Mouse (Mus musculus): ENCODE results near the gene Hdac5. TPM values are rescaled to one million over a fixed set of nuclear protein-coding genes. Genes with fewer than 3 reads are reported as not detected.

Gene Hdac5
- polyA plus RNA-seq, 1 experiment from 2014 or later = 17.7 TPM

GRCm38 (mm10) chr11:102186235-102186634, 43.7 kb downstream of the Hdac5 start:
- Histone ChIP-seq H3K4me1 (ENCODE audit: insufficient read depth) (peaks cover 23% of the 10 kb centered on the region), H3K9ac (replicated peaks) (no peak overlapping the region), H3K27me3 (ENCODE audit: insufficient read depth, low read length) (no peaks in the 10 kb centered on the region), H3K9me3 (ENCODE audit: low read length) (no peaks in the 10 kb centered on the region), H3K36me3 (replicated peaks; ENCODE audit: insufficient read depth, low read length) (peaks cover 6% of the 10 kb centered on the region), H3K4me2 (ENCODE audit: low read depth, low read length) (no peak overlapping the region), H3K4me3 (ENCODE audit: low read depth, low read length) (no peak overlapping the region), H3K27ac (ENCODE audit: low read depth) (no peak overlapping the region)
- ATAC-seq (no peak), DNase-seq (no peak)
- no peak for TF ChIP-seq EP300 (IDR thresholded peaks at IDR 0.05; ENCODE audit: low read depth)
- no peak for TF ChIP-seq CTCF (IDR thresholded peaks at IDR 0.05; ENCODE audit: low read depth)
- 45% methylated on average over 1 of the region's 1 CpGs for WGBS (ENCODE audit: insufficient replicate concordance)

DNA sequence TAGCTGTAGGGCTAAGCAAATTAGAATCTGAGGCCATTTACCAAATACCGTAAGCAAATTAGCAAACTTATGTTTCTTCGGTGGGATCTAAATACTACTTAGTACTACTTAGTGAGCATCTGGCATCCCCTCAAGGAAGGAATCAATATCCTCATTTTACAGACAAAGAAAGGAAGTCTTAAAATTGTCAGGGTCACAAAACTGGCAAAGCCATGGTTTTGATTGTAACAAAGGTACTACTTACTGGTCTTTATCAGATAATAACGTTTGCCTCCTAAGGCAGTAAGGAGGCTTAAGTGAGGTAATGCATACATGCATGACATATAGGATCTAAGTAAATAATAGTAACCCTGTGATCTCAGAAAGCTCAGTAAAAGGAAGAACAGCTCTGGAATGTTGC, 44.3 kb downstream of the Hdac5 start:
- DNase-seq (no peak), ATAC-seq (no peak)
- H3K27ac ChIP-seq (ENCODE audit: low read depth) = no peak overlapping the region
- no peaks in the 10 kb centered on the region for H3K27me3 ChIP-seq (ENCODE audit: insufficient read depth, low read length)
- no peak for TF ChIP-seq EP300 (IDR thresholded peaks at IDR 0.05; ENCODE audit: low read depth)
- TF ChIP-seq CTCF (IDR thresholded peaks at IDR 0.05; ENCODE audit: low read depth) = no peak
- WGBS (ENCODE audit: insufficient replicate concordance) = 43% methylated on average over 3 of the region's 3 CpGs
- no peaks in the 10 kb centered on the region for H3K9me3 ChIP-seq (ENCODE audit: low read length)
- H3K4me2 ChIP-seq (ENCODE audit: low read depth, low read length) = peak overlapping the region; percentile 97
- H3K4me3 ChIP-seq (ENCODE audit: low read depth, low read length) = peak overlapping the region; percentile 97
- H3K36me3 ChIP-seq (replicated peaks; ENCODE audit: insufficient read depth, low read length) = peaks cover 9% of the 10 kb centered on the region
- H3K9ac ChIP-seq (replicated peaks) = peak overlapping the region; percentile 96; the same call in 1 of the 2 replicates
- H3K4me1 ChIP-seq (ENCODE audit: insufficient read depth) = peaks cover 19% of the 10 kb centered on the region

DNA sequence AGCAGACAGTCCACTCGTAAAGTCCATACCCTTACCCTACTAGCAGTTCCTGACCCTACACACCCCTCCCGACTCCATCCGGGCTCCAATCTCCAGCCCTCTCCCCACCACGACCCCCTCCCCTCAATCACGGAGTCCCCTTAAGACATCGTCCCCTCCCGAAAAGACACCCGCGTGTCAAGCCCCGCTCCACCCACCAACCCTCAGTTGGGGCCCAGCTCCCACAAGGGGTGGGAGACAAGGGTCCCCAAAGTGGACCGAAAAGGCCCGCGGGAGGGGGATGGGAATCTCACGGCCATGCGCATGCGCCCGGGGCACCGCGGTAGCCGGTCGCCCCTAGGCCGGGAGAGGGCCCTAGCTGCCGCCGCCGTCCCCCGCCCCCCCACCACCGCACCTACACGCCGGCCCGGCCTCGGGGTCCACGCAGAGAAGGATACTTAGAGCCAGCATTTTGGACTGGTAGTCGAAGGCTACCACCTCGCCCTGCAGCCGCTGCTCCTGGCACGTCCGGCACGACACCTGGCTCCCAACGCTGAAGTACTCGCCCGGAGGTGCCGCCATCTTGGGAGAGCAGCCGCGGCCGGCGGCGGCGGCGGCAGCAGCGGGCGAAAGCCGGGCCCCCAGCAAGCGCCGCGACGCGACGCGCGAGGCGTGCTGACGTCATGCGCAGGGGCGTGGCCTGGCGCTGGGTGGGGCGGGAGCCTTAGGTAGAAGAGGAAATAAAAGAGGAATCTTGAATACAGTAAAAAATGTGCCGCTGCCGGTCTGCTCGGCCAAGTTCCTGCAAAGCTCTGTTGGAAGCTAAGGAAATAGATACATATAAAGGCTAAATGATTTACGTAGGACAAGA, 45.1 kb downstream of the Hdac5 start, which contains the start of gene Lsm12:
Gene Lsm12, minus strand, starts transcription at position 651 of the 850 bp plus-strand sequence.
- DNase-seq = peak; percentile 98
- H3K9me3 ChIP-seq (ENCODE audit: low read length) = no peaks in the 10 kb centered on the region

DNA sequence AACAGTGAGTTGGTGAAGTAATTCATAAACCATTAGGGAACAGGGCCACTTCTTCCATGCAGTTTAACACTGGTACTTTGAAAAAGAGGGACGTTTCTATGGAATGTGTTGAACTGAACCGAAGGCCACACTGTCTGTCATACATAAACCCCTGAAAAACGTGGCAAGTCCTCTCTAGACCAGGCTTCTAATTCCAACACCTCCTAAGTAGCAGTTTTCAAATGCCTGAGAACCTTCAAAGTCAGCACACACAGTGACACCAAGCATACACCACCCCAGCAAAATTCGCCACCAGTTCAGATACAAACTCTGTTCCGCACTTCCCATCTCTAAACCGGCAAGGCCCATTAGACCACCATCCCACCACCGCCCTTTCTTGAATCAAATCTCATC, 45.7 kb downstream of the Hdac5 start:
- Histone ChIP-seq H3K4me2 (ENCODE audit: low read depth, low read length) (peak overlapping the region; percentile 97), H3K4me3 (ENCODE audit: low read depth, low read length) (peak overlapping the region; percentile 97), H3K9me3 (ENCODE audit: low read length) (no peaks in the 10 kb centered on the region), H3K4me1 (ENCODE audit: insufficient read depth) (peaks cover 15% of the 10 kb centered on the region), H3K27me3 (ENCODE audit: insufficient read depth, low read length) (no peaks in the 10 kb centered on the region), H3K36me3 (replicated peaks; ENCODE audit: insufficient read depth, low read length) (peaks cover 20% of the 10 kb centered on the region), H3K27ac (ENCODE audit: low read depth) (peak overlapping the region; percentile 96), H3K9ac (replicated peaks) (peak overlapping the region; percentile 96)
- DNase-seq = no peak
- TF ChIP-seq EP300 (IDR thresholded peaks at IDR 0.05; ENCODE audit: low read depth) (no peak), CTCF (IDR thresholded peaks at IDR 0.05; ENCODE audit: low read depth) (no peak)
- no peak for ATAC-seq
- WGBS (ENCODE audit: insufficient replicate concordance) = 4% methylated on average over 7 of the region's 7 CpGs

More for the DNA sequence above, 45.1 kb downstream of the Hdac5 start, which contains the start of gene Lsm12:
- peaks cover 14% of the 10 kb centered on the region for H3K36me3 ChIP-seq (replicated peaks; ENCODE audit: insufficient read depth, low read length)
- peak within 1 kb of the TSS; percentile 96 for H3K9ac ChIP-seq (replicated peaks)
- H3K4me2 ChIP-seq (ENCODE audit: low read depth, low read length) = peak within 1 kb of the TSS; percentile 97
- no peaks in the 10 kb centered on the region for H3K27me3 ChIP-seq (ENCODE audit: insufficient read depth, low read length)
- H3K4me3 ChIP-seq (ENCODE audit: low read depth, low read length) = peak within 1 kb of the TSS; percentile 97
- peaks cover 15% of the 10 kb centered on the region for H3K4me1 ChIP-seq (ENCODE audit: insufficient read depth)
- under 1% methylated on average over 62 of the region's 70 CpGs for WGBS (ENCODE audit: insufficient replicate concordance)
- TF ChIP-seq EP300 (IDR thresholded peaks at IDR 0.05; ENCODE audit: low read depth) (no peak), CTCF (IDR thresholded peaks at IDR 0.05; ENCODE audit: low read depth) (no peak)
- H3K27ac ChIP-seq (ENCODE audit: low read depth) = peak within 1 kb of the TSS; percentile 96
- peak; percentile 87 for ATAC-seq

GRCm38 (mm10) chr11:102179836-102180235, 50.1 kb downstream of the Hdac5 start:
- Histone ChIP-seq H3K9me3 (ENCODE audit: low read length) (no peaks in the 10 kb centered on the region), H3K9ac (replicated peaks) (no peak overlapping the region), H3K27me3 (ENCODE audit: insufficient read depth, low read length) (no peaks in the 10 kb centered on the region), H3K4me1 (ENCODE audit: insufficient read depth) (peaks cover 9% of the 10 kb centered on the region), H3K4me2 (ENCODE audit: low read depth, low read length) (no peak overlapping the region), H3K27ac (ENCODE audit: low read depth) (no peak overlapping the region), H3K36me3 (replicated peaks; ENCODE audit: insufficient read depth, low read length) (peaks cover 47% of the 10 kb centered on the region), H3K4me3 (ENCODE audit: low read depth, low read length) (no peak overlapping the region)
- ATAC-seq = no peak
- TF ChIP-seq EP300 (IDR thresholded peaks at IDR 0.05; ENCODE audit: low read depth) (no peak), CTCF (IDR thresholded peaks at IDR 0.05; ENCODE audit: low read depth) (no peak)
- DNase-seq = no peak

- peaks cover 25% of the 10 kb centered on the region for H3K36me3 ChIP-seq (replicated peaks; ENCODE audit: insufficient read depth, low read length)
- no peak for DNase-seq
- 62% methylated on average over 5 of the region's 5 CpGs for WGBS (ENCODE audit: insufficient replicate concordance)
Measured at GRCm38 (mm10) chr11:102168689-102169088, 61.3 kb downstream of the Hdac5 start.

More at GRCm38 (mm10) chr11:102168689-102169088, 61.3 kb downstream of the Hdac5 start:
- H3K27ac ChIP-seq (ENCODE audit: low read depth) = peak overlapping the region; percentile 31
- ATAC-seq = peak; percentile 52; the same call in 1 of the 2 replicates
- H3K27me3 ChIP-seq (ENCODE audit: insufficient read depth, low read length) = no peaks in the 10 kb centered on the region
- H3K4me3 ChIP-seq (ENCODE audit: low read depth, low read length) = no peak overlapping the region
- H3K9me3 ChIP-seq (ENCODE audit: low read length) = no peaks in the 10 kb centered on the region
- no peak overlapping the region for H3K9ac ChIP-seq (replicated peaks)
- TF ChIP-seq CTCF (IDR thresholded peaks at IDR 0.05; ENCODE audit: low read depth) = no peak
- no peak for TF ChIP-seq EP300 (IDR thresholded peaks at IDR 0.05; ENCODE audit: low read depth)
- peaks cover 8% of the 10 kb centered on the region for H3K4me1 ChIP-seq (ENCODE audit: insufficient read depth)
- no peak overlapping the region for H3K4me2 ChIP-seq (ENCODE audit: low read depth, low read length)
